Comparison of ENCODE assay signal across 8 mouse cellular contexts in the genomic region with DNA sequence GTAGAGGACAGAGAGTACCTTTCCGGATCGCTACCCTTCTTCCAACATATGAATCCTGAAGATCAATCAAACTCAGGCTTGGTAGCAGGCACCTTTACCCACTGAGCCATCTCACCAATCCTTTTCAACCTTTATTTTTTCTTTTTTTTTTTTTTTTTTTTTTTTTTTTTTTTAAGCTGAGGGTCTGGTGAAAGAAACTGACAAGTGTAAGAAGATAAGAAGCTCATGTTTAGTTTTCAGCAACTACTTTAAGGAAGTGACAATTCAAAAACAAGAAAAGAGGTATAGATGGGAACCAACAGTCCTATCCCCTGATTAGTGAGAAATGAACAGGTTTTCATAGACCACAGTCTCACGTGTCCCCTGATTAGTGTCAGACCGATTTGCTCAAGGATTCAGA. TPM values are rescaled to one million over a fixed set of nuclear protein-coding genes. Genes with fewer than 3 reads are reported as not detected.
DNase-seq lines count a peak whose midpoint lies in the region; ATAC-seq and TF ChIP-seq lines count a peak whose summit lies in the region.

No protein-coding gene starts in this region.

- H3K27me3 ChIP-seq in embryonic facial prominence, embryonic 14.5 days (replicated peaks; ENCODE audit: control insufficient read depth, insufficient read depth, low read length) = no peaks in the 10 kb centered on the region
- no peaks in the 10 kb centered on the region for H3K27me3 ChIP-seq in intestine, embryonic 16.5 days (replicated peaks; ENCODE audit: control insufficient read depth, insufficient read depth, low read length)
- no peaks in the 10 kb centered on the region for H3K27me3 ChIP-seq in neural tube, embryonic 12.5 days (replicated peaks)

- DNase-seq in left cerebral cortex, adult 2 months (ENCODE audit: extremely low spot score in 1 of 2, low spot score in 2 of 2) = no peak
- DNase-seq in left cerebral cortex, postnatal 4 days = no peak
- no peak for DNase-seq in embryonic facial prominence, embryonic 14.5 days (ENCODE audit: low spot score)
- no peak for DNase-seq in urinary bladder, postnatal 25 days (ENCODE audit: low spot score)
- no peak for DNase-seq in kidney, postnatal 36 days
- DNase-seq in kidney, adult 8-10 months = no peak

- no peak overlapping the region for H3K27ac ChIP-seq in left cerebral cortex, adult 2 months
- H3K27ac ChIP-seq in embryonic facial prominence, embryonic 14.5 days (replicated peaks; ENCODE audit: low read depth, low read length) = no peak overlapping the region
- no peak overlapping the region for H3K27ac ChIP-seq in intestine, embryonic 16.5 days (ENCODE audit: low read length)
- no peak overlapping the region for H3K27ac ChIP-seq in neural tube, embryonic 12.5 days

- H3K4me1 ChIP-seq in embryonic facial prominence, embryonic 14.5 days (ENCODE audit: control insufficient read depth, insufficient read depth, low read length) = peaks cover 3% of the 10 kb centered on the region; the same call in 1 of the 2 replicates
- H3K4me1 ChIP-seq in intestine, embryonic 16.5 days (ENCODE audit: control insufficient read depth, insufficient read depth, low read length) = 0 out of 2 replicates have a peak, but pooled peaks cover 5% of the 10 kb centered on the region
- no peaks in the 10 kb centered on the region for H3K4me1 ChIP-seq in neural tube, embryonic 12.5 days

- H3K4me2 ChIP-seq in embryonic facial prominence, embryonic 14.5 days (ENCODE audit: low read depth, low read length) = peak overlapping the region; percentile 72
- peak overlapping the region; percentile 52; the same call in 1 of the 2 replicates for H3K4me2 ChIP-seq in intestine, embryonic 16.5 days (ENCODE audit: low read depth, low read length)
- H3K4me2 ChIP-seq in neural tube, embryonic 12.5 days (replicated peaks) = peak overlapping the region; percentile 57

- TF ChIP-seq CTCF in left cerebral cortex, adult 2 months (IDR thresholded peaks at IDR 0.05) = no peak

- H3K36me3 ChIP-seq in embryonic facial prominence, embryonic 14.5 days (ENCODE audit: control insufficient read depth, insufficient read depth, low read length) = peaks cover 48% of the 10 kb centered on the region
- peaks cover 35% of the 10 kb centered on the region for H3K36me3 ChIP-seq in intestine, embryonic 16.5 days (ENCODE audit: control insufficient read depth, insufficient read depth, low read length)
- peaks cover 45% of the 10 kb centered on the region for H3K36me3 ChIP-seq in neural tube, embryonic 12.5 days

- WGBS in embryonic facial prominence, embryonic 14.5 days = 97% methylated on average over 4 of the region's 4 CpGs
- 95% methylated on average over 4 of the region's 4 CpGs for WGBS in intestine, embryonic 16.5 days
- 97% methylated on average over 4 of the region's 4 CpGs for WGBS in neural tube, embryonic 12.5 days

- ATAC-seq in embryonic facial prominence, embryonic 14.5 days (ENCODE audit: low read depth) = no peak
- ATAC-seq in intestine, embryonic 16.5 days = no peak
- no peak for ATAC-seq in neural tube, embryonic 12.5 days (ENCODE audit: low FRiP score, low read depth)

- H3K9me3 ChIP-seq in embryonic facial prominence, embryonic 14.5 days (ENCODE audit: control insufficient read depth, low read length) = peaks cover 57% of the 10 kb centered on the region
- H3K9me3 ChIP-seq in intestine, embryonic 16.5 days (ENCODE audit: control insufficient read depth, low read length) = peaks cover 26% of the 10 kb centered on the region
- H3K9me3 ChIP-seq in neural tube, embryonic 12.5 days = peaks cover 40% of the 10 kb centered on the region

- peak overlapping the region; percentile 86; the same call in 1 of the 2 replicates for H3K4me3 ChIP-seq in left cerebral cortex, adult 2 months
- H3K4me3 ChIP-seq in embryonic facial prominence, embryonic 14.5 days (ENCODE audit: low read depth, low read length) = peak overlapping the region; percentile 66
- peak overlapping the region; percentile 67 for H3K4me3 ChIP-seq in intestine, embryonic 16.5 days (ENCODE audit: low read length)
- peak overlapping the region; percentile 45; the same call in 1 of the 2 replicates for H3K4me3 ChIP-seq in neural tube, embryonic 12.5 days

- intact Hi-C loops in left cerebral cortex, adult 2 months (cut with DNase I) = loop anchor here (10.0 kb wide), 1 partner anchor 411 kb away; a partner anchor contains a TSS
- intact Hi-C loops in left cerebral cortex, postnatal 4 days (cut with DNase I) = loop anchor here (2.0 kb wide), 1 partner anchor 33 kb away; a partner anchor contains a TSS

- no peak overlapping the region for H3K9ac ChIP-seq in embryonic facial prominence, embryonic 14.5 days (ENCODE audit: low read depth, low read length)
- H3K9ac ChIP-seq in intestine, embryonic 16.5 days (ENCODE audit: low read depth, low read length) = peak overlapping the region; percentile 80; the same call in 1 of the 2 replicates
- no peak overlapping the region for H3K9ac ChIP-seq in neural tube, embryonic 12.5 days

RNA-seq across cellular contexts. Expression of a gene that starts 1.2 kb away (rescaled TPM):
- 10 to 100 TPM; 12.5 to 13.5 TPM for total RNA-seq in left cerebral cortex, adult 2 months (2021)
- total RNA-seq in left cerebral cortex, postnatal 4 days (2021) = 10 to 100 TPM; 20.7 to 22.7 TPM
- polyA plus RNA-seq in embryonic facial prominence, embryonic 14.5 days (2014; fragmentation: Nextera tagmentation; extraction: Ambion mirVana) = 34.2 and 38.0 TPM in 2 replicates
- polyA plus RNA-seq in intestine, embryonic 16.5 days (2015; fragmentation: Nextera tagmentation; extraction: Ambion mirVana) = 27.1 and 27.7 TPM in 2 replicates
- polyA plus RNA-seq in neural tube, embryonic 12.5 days (2016; fragmentation: Nextera tagmentation; extraction: Ambion mirVana) = 27.4 and 32.4 TPM in 2 replicates

RNA-seq across cellular contexts. Expression of a gene that starts 17.1 kb away (rescaled TPM):
- 10 to 100 TPM; 22.9 to 24.6 TPM for total RNA-seq in left cerebral cortex, adult 2 months (2021)
- total RNA-seq in left cerebral cortex, postnatal 4 days (2021) = 10 to 100 TPM; 25.9 to 26.3 TPM
- polyA plus RNA-seq in embryonic facial prominence, embryonic 14.5 days (2014; fragmentation: Nextera tagmentation; extraction: Ambion mirVana) = 10.8 and 11.9 TPM in 2 replicates
- polyA plus RNA-seq in intestine, embryonic 16.5 days (2015; fragmentation: Nextera tagmentation; extraction: Ambion mirVana) = 8.4 and 8.8 TPM in 2 replicates
- polyA plus RNA-seq in neural tube, embryonic 12.5 days (2016; fragmentation: Nextera tagmentation; extraction: Ambion mirVana) = 25.5 and 26.4 TPM in 2 replicates

RNA-seq across cellular contexts. Expression of a gene that starts 32.3 kb away (rescaled TPM):
- total RNA-seq in left cerebral cortex, adult 2 months (2021) = 10 to 100 TPM; 20.0 to 22.3 TPM
- total RNA-seq in left cerebral cortex, postnatal 4 days (2021) = 10 to 100 TPM; 28.0 to 32.9 TPM
- 10.1 and 11.3 TPM in 2 replicates for polyA plus RNA-seq in embryonic facial prominence, embryonic 14.5 days (2014; fragmentation: Nextera tagmentation; extraction: Ambion mirVana)
- polyA plus RNA-seq in intestine, embryonic 16.5 days (2015; fragmentation: Nextera tagmentation; extraction: Ambion mirVana) = 3.4 and 4.0 TPM in 2 replicates
- 11.5 and 13.6 TPM in 2 replicates for polyA plus RNA-seq in neural tube, embryonic 12.5 days (2016; fragmentation: Nextera tagmentation; extraction: Ambion mirVana)

RNA-seq across cellular contexts. Expression of a gene that starts 45.2 kb away (rescaled TPM):
- 1 to 10 TPM; 8.0 to 8.2 TPM for total RNA-seq in left cerebral cortex, adult 2 months (2021)
- total RNA-seq in left cerebral cortex, postnatal 4 days (2021) = 10 to 100 TPM in 1 of 2 experiments, 1 to 10 TPM in 1; 9.9 to 10.2 TPM
- polyA plus RNA-seq in embryonic facial prominence, embryonic 14.5 days (2014; fragmentation: Nextera tagmentation; extraction: Ambion mirVana) = 4.9 and 5.3 TPM in 2 replicates
- 2.2 and 2.9 TPM in 2 replicates for polyA plus RNA-seq in intestine, embryonic 16.5 days (2015; fragmentation: Nextera tagmentation; extraction: Ambion mirVana)
- 6.1 and 6.7 TPM in 2 replicates for polyA plus RNA-seq in neural tube, embryonic 12.5 days (2016; fragmentation: Nextera tagmentation; extraction: Ambion mirVana)
